Mouse (Mus musculus) midbrain, embryonic 12.5 days (tissue): ENCODE results near the gene Odf3b. TPM values are rescaled to one million over a fixed set of nuclear protein-coding genes. Genes with fewer than 3 reads are reported as not detected.

Experiments used
- ATAC-seq: fragments of 200-750 bp; cut with Nextera tagmentation; 2 replicates; pipeline ENCODE4 v1.8.0; 2017; ENCODE audit warnings: low read depth, moderate TSS enrichment, moderate library complexity; ENCODE audit not compliant: low FRiP score
- H3K27ac ChIP-seq: fragments of 300-500 bp; sonication (generic); replicated peaks from 2 replicates; pipeline ENCODE4 v1.5.1; 2016; ENCODE audit warnings: mild to moderate bottlenecking
- H3K27me3 ChIP-seq: fragments of 300-500 bp; sonication (generic); 2 replicates; pipeline ENCODE4 v1.6.1; 2016; ENCODE audit warnings: mild to moderate bottlenecking
- H3K36me3 ChIP-seq: fragments of 300-500 bp; sonication (generic); 2 replicates; pipeline ENCODE4 v1.6.1; 2016
- H3K4me1 ChIP-seq: fragments of 300-500 bp; sonication (generic); 2 replicates; pipeline ENCODE4 v1.6.1; 2016
- H3K4me2 ChIP-seq: fragments of 300-500 bp; sonication (generic); replicated peaks from 2 replicates; pipeline ENCODE4 v1.6.1; 2016; ENCODE audit warnings: mild to moderate bottlenecking, moderate library complexity
- H3K4me3 ChIP-seq: fragments of 300-500 bp; sonication (generic); 2 replicates; pipeline ENCODE4 v1.5.1; 2016; ENCODE audit warnings: mild to moderate bottlenecking
- H3K9ac ChIP-seq: fragments of 300-500 bp; sonication (generic); replicated peaks from 2 replicates; pipeline ENCODE4 v1.6.1; 2016; ENCODE audit warnings: mild to moderate bottlenecking, moderate library complexity
- H3K9me3 ChIP-seq: fragments of 300-500 bp; sonication (generic); 2 replicates; pipeline ENCODE4 v1.6.1; 2016; ENCODE audit warnings: mild to moderate bottlenecking
- WGBS: fragments of 180-500 bp; shearing (Covaris S2); methylation state at CpG from one replicate; pipeline ENCODE4 v1.1.7; 2016; 5-methylcytosine and 5-hydroxymethylcytosine counted together
- polyA plus RNA-seq: library from polyadenylated mRNA; unstranded; fragments of >200 nt; fragmentation: Nextera tagmentation; extraction: Ambion mirVana; gene quantifications from 2 replicates; pipeline ENCODE4 v1.2.1, GENCODE M21; 2016

Gene Odf3b
- polyA plus RNA-seq, 1 experiment from 2014 or later: 0.51 TPM

DNA sequence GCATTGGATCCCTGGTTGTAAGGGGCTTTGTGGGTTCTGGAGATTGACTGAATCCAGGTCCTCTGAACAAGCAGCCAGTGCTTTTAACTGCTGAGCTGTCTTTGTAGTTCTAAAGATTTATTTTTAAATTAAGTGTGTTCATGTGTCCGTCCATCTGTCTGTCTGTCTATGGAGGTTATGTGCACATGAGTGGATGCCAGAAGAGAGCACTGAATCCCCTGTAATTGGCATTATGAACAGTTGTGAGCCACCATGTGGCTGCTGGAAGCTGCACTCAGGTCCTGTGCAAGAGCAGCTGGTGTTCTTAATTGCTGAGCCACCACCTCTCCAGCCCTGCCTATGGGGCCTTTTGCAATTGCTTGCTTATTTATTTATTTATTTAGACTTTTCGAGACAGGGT, 19.1 kb upstream of the Odf3b start:
- ATAC-seq: no peak
- no peaks in the 10 kb centered on the region for H3K36me3 ChIP-seq
- no peak overlapping the region for H3K9ac ChIP-seq
- no peak overlapping the region for H3K4me2 ChIP-seq
- H3K4me3 ChIP-seq: no peak overlapping the region
- H3K27ac ChIP-seq: no peak overlapping the region
- WGBS: 88% methylated on average over 2 of the region's 2 CpGs
- no peaks in the 10 kb centered on the region for H3K27me3 ChIP-seq
- no peaks in the 10 kb centered on the region for H3K4me1 ChIP-seq
- H3K9me3 ChIP-seq: no peaks in the 10 kb centered on the region

DNA sequence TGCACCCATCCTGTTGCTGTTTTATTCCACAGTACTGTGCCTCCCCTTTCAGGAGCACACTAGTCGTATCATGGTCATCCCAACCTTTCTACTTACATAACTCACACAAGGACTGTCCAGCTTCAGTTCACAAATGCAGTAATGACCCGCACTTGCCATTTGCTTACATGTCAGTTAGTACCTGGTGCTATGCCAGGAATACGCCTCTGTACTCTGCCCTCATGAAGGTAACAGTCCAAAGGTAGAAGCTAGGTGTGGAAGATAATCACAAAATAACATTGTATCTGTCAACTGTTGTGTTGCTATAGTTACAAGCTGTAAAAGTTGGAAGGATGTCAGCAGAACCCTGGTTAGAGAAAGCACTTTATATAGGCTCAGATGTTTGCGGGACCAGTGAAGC, 17.8 kb upstream of the Odf3b start:
- 93% methylated on average over 4 of the region's 4 CpGs for WGBS
- Histone ChIP-seq H3K27ac (no peak overlapping the region), H3K36me3 (no peaks in the 10 kb centered on the region), H3K27me3 (no peaks in the 10 kb centered on the region), H3K9ac (no peak overlapping the region), H3K4me1 (no peaks in the 10 kb centered on the region), H3K4me3 (no peak overlapping the region), H3K4me2 (no peak overlapping the region), H3K9me3 (no peaks in the 10 kb centered on the region)
- no peak for ATAC-seq

DNA sequence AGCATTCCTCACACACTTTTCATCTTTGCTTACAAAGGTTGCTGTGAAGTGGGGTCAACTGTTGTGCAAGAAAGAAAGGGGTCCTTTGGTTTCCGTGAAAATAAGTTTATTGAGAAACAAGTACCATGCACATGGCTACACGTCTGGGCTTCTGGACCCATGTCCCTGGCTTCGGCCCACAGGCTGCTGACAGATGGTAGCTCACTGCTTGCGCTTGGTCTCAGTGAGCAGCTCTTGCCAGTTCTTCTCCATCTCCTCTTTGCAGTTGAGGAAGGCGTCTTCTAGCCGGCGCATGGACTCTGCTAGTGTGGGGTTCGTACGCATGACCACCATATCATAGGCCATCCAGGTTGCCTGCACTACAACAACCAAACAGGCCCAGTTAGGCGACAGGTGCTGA, 11.0 kb upstream of the Odf3b start:
- Histone ChIP-seq H3K4me2 (no peak overlapping the region), H3K9me3 (no peaks in the 10 kb centered on the region), H3K27me3 (peaks cover 7% of the 10 kb centered on the region; the same call in 1 of the 2 replicates), H3K36me3 (no peaks in the 10 kb centered on the region), H3K4me3 (no peak overlapping the region), H3K4me1 (no peaks in the 10 kb centered on the region), H3K9ac (no peak overlapping the region), H3K27ac (no peak overlapping the region)
- WGBS: 90% methylated on average over 10 of the region's 10 CpGs
- no peak for ATAC-seq

DNA sequence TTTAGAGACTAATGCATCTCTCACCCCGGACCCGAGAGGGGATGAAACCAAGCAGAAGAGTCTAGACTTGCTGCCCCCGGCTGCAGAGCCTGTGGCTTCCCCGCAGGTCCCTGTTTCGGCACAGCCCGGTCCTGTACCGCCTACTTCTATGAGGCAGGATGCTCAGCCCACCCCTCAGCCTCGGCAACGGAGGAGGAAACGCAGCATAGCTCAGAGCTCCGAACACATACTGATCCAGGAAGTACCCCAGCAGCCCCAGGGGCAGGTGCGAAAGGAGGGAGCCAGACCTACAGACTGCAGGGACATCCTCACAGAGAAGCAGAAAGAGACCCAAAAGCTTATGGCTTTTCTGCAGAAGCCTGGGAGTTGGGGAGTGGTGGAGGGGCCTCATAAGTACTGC, 8.0 kb upstream of the Odf3b start:
- H3K4me1 ChIP-seq: no peaks in the 10 kb centered on the region
- ATAC-seq: no peak
- WGBS: 57% methylated on average over 12 of the region's 12 CpGs

GRCm38 (mm10) chr15:89384617-89385016, 5.5 kb upstream of the Odf3b start, which contains the start of gene Klhdc7b:
Gene Klhdc7b (plus strand): TSS chr15:89384917.
- H3K36me3 ChIP-seq: no peaks in the 10 kb centered on the region
- H3K4me1 ChIP-seq: no peaks in the 10 kb centered on the region
- H3K9me3 ChIP-seq: no peaks in the 10 kb centered on the region
- no peak within 1 kb of the TSS for H3K27ac ChIP-seq
- peaks cover 16% of the 10 kb centered on the region for H3K27me3 ChIP-seq
- H3K4me2 ChIP-seq: no peak within 1 kb of the TSS
- WGBS: 91% methylated on average over 7 of the region's 7 CpGs
- no peak within 1 kb of the TSS for H3K4me3 ChIP-seq
- H3K9ac ChIP-seq: no peak within 1 kb of the TSS
- ATAC-seq: no peak

More for the DNA sequence above, 8.0 kb upstream of the Odf3b start:
- Histone ChIP-seq H3K36me3 (no peaks in the 10 kb centered on the region), H3K4me2 (no peak overlapping the region), H3K9ac (no peak overlapping the region), H3K27ac (no peak overlapping the region), H3K4me3 (no peak overlapping the region), H3K27me3 (peaks cover 7% of the 10 kb centered on the region), H3K9me3 (no peaks in the 10 kb centered on the region)

GRCm38 (mm10) chr15:89379429-89379828, 347 bp upstream of the Odf3b start:
- Histone ChIP-seq H3K9ac (no peak overlapping the region), H3K36me3 (no peaks in the 10 kb centered on the region), H3K4me1 (peaks cover 15% of the 10 kb centered on the region), H3K4me2 (peak overlapping the region; percentile 63), H3K27ac (no peak overlapping the region), H3K4me3 (peak overlapping the region; percentile 39), H3K27me3 (peaks cover 58% of the 10 kb centered on the region), H3K9me3 (no peaks in the 10 kb centered on the region)
- ATAC-seq: no peak
- 11% methylated on average over 10 of the region's 10 CpGs for WGBS

DNA sequence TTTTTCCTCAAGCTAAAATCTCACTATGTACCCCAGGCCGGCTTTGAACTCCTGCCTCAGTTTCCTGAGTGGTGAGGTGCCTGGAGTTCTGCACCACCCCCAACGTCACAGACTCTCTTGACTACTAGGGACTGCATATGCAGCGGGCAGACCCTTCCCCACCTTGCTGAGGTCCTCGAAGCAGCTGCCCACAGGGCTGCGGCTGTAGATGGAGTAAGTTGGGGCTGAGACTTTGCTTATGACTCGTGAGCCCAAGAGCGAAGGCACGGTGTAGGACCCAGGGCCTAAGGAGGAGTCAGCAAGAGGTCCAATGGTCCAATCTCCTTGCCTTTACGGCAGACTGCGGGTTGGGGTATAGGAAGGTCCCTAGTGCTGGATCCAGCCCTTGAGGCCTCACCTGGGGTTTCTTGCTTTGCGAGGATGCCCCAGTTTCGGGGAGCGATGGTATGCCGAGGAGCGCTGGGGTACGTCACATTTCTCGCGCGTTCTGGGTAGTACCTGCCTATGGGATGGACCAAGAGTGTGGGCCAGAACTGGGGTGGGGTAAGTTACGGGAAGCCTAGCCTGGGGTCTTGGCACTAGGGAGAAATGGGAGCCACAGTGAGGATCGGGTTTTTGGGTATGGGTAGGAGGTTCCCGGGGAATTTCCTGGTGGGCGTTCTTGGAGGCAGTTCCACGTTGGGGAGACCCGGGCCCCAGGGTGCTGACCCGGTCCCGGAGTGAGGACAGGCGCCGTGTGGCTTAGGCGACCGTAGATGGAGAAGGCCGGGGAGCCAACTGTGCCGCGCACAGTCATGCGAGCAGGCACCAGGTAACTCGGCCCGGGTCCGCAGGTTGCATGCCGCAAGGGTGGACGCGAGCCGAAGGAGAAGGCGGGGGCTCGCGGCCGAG, 899 bp downstream of the Odf3b start:
- peak overlapping the region; percentile 39 for H3K4me3 ChIP-seq
- H3K9ac ChIP-seq: peak overlapping the region; percentile 52; the same call in 1 of the 2 replicates
- WGBS: 12% methylated on average over 46 of the region's 46 CpGs
- H3K4me2 ChIP-seq: peak overlapping the region; percentile 63
- no peaks in the 10 kb centered on the region for H3K36me3 ChIP-seq
- H3K9me3 ChIP-seq: no peaks in the 10 kb centered on the region
- no peak overlapping the region for H3K27ac ChIP-seq
- peaks cover 22% of the 10 kb centered on the region for H3K4me1 ChIP-seq
- no peak for ATAC-seq
- H3K27me3 ChIP-seq: peaks cover 58% of the 10 kb centered on the region

DNA sequence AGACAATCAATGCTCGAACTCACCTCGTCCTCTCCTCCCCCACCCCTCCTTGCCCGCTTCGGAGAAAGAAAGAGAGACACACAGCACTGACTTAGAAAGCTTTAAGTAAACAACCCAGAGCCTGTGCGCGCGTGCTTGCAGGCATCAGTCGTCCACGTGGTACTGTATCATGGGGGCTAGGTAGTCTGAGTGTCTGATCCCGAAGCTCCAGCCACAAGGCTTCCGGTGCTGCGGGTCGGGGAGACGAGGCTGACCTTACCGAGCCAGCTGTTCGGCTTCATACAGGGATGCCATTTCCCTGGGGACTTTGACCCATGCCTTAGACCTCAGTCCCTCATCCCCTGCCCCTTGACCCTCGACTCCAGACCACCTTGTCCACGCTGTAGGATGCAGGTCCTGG, 1.7 kb downstream of the Odf3b start:
- Histone ChIP-seq H3K27me3 (peaks cover 58% of the 10 kb centered on the region), H3K36me3 (peaks cover 3% of the 10 kb centered on the region), H3K4me3 (no peak overlapping the region), H3K4me1 (peaks cover 30% of the 10 kb centered on the region), H3K27ac (no peak overlapping the region), H3K4me2 (no peak overlapping the region), H3K9ac (no peak overlapping the region), H3K9me3 (no peaks in the 10 kb centered on the region)
- no peak for ATAC-seq
- WGBS: 4% methylated on average over 18 of the region's 18 CpGs

GRCm38 (mm10) chr15:89376957-89377356, 2.1 kb downstream of the Odf3b start, which contains the start of gene Tymp:
Gene Tymp (minus strand): TSS chr15:89377039.
- Histone ChIP-seq H3K27ac (no peak within 1 kb of the TSS), H3K4me1 (peaks cover 30% of the 10 kb centered on the region), H3K9me3 (no peaks in the 10 kb centered on the region), H3K4me2 (no peak within 1 kb of the TSS), H3K4me3 (no peak within 1 kb of the TSS), H3K27me3 (peaks cover 58% of the 10 kb centered on the region), H3K9ac (no peak within 1 kb of the TSS), H3K36me3 (peaks cover 7% of the 10 kb centered on the region)
- 24% methylated on average over 16 of the region's 16 CpGs for WGBS
- ATAC-seq: no peak

DNA sequence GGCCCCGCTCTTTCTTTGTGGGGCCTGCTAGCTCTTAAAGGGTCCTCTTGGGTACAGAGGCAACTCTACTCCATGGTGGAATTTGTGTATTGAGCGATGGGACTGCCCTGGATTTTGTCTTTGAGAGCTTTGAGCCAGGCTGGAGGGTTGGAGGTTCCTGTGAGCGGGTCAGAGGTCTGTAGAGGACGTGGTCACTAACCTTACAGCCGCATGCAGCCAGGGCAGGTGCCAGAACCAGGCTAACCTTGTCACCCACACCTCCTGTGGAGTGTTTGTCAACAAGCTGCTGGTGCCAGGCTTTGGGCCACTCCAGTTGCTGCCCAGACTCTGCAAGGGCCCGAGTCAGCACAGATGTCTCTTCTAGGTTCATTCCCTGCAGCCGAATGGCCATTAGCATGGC, 3.0 kb downstream of the Odf3b start:
- H3K27me3 ChIP-seq: peaks cover 56% of the 10 kb centered on the region

GRCm38 (mm10) chr15:89374801-89375534, 4.1 kb downstream of the Odf3b start:
- peak overlapping the region; percentile 73 for H3K9ac ChIP-seq
- WGBS: 91% methylated on average over 17 of the region's 17 CpGs

More for the DNA sequence above, 3.0 kb downstream of the Odf3b start:
- Histone ChIP-seq H3K36me3 (peaks cover 16% of the 10 kb centered on the region), H3K27ac (no peak overlapping the region), H3K4me1 (peaks cover 30% of the 10 kb centered on the region), H3K4me2 (no peak overlapping the region), H3K9me3 (no peaks in the 10 kb centered on the region), H3K4me3 (no peak overlapping the region), H3K9ac (no peak overlapping the region)
- WGBS: 84% methylated on average over 7 of the region's 7 CpGs
- ATAC-seq: no peak

DNA sequence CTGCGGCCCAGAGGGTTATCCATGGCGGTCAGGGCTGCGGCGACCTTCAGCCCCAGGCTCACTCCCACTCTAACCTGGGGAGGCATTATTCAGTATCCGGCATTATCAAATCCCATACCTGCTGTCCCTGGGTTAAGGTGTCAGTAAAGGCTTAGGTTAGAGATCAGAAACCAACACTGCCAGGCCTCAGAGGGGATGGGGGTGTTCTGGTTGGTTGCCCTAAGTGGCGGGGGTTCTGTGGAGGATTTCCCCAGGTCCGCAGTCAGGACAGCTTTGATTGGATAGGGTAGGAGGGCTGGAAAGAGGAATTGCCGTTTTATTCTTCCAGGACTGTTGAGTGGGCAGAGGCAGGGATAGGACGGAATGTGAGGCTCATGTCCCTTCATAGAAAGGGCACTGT, 4.7 kb downstream of the Odf3b start:
- Histone ChIP-seq H3K4me3 (peak overlapping the region; percentile 73), H3K4me1 (peaks cover 28% of the 10 kb centered on the region), H3K9me3 (no peaks in the 10 kb centered on the region), H3K4me2 (peak overlapping the region; percentile 79), H3K27me3 (peaks cover 45% of the 10 kb centered on the region), H3K27ac (peak overlapping the region; percentile 90), H3K9ac (peak overlapping the region; percentile 73), H3K36me3 (peaks cover 33% of the 10 kb centered on the region)
- no peak; the same call in 1 of the 2 replicates for ATAC-seq
- whole genome bisulfite sequencing: 54% methylated on average over 9 of the region's 9 CpGs

More at GRCm38 (mm10) chr15:89374801-89375534, 4.1 kb downstream of the Odf3b start:
- 0 out of 2 replicates have a peak overlapping the region, but pooled peaks have one; percentile 73 for H3K4me3 ChIP-seq
- H3K9me3 ChIP-seq: no peaks in the 10 kb centered on the region
- H3K27me3 ChIP-seq: peaks cover 49% of the 10 kb centered on the region
- H3K27ac ChIP-seq: no peak overlapping the region
- ATAC-seq: no peak
- H3K36me3 ChIP-seq: peaks cover 27% of the 10 kb centered on the region
- no peak overlapping the region for H3K4me2 ChIP-seq
- H3K4me1 ChIP-seq: peaks cover 30% of the 10 kb centered on the region
